8 mouse cellular contexts compared by ENCODE assay signal in genomic region chr2:174917146-174917905, GRCm38 (mm10).
A peak's percentile ranks its signal among the peaks of the same experiment; 100 is the strongest.
DNase-seq lines count a peak whose midpoint lies in the region; ATAC-seq lines count a peak whose summit lies in the region.

No protein-coding gene starts in this region.

- no peaks in the 10 kb centered on the region for H3K4me1 ChIP-seq in heart, embryonic 16.5 days (ENCODE audit: control insufficient read depth, insufficient read depth, low read length)
- H3K4me1 ChIP-seq in forebrain, embryonic 14.5 days (ENCODE audit: control insufficient read depth, insufficient read depth, low read length) = peaks cover 7% of the 10 kb centered on the region
- peaks cover 16% of the 10 kb centered on the region for H3K4me1 ChIP-seq in midbrain, embryonic 14.5 days (ENCODE audit: control insufficient read depth, insufficient read depth, low read length)

- peak overlapping the region; percentile 42 for H3K4me2 ChIP-seq in heart, embryonic 16.5 days (ENCODE audit: low read depth, low read length)
- peak overlapping the region; percentile 44 for H3K4me2 ChIP-seq in forebrain, embryonic 14.5 days (ENCODE audit: low read length)
- peak overlapping the region; percentile 45 for H3K4me2 ChIP-seq in midbrain, embryonic 14.5 days (ENCODE audit: low read length)

- H3K9me3 ChIP-seq in heart, embryonic 16.5 days (replicated peaks; ENCODE audit: control insufficient read depth, low read length) = no peaks in the 10 kb centered on the region
- no peaks in the 10 kb centered on the region for H3K9me3 ChIP-seq in forebrain, embryonic 14.5 days (replicated peaks; ENCODE audit: control insufficient read depth, low read length)
- no peaks in the 10 kb centered on the region for H3K9me3 ChIP-seq in midbrain, embryonic 14.5 days (ENCODE audit: control insufficient read depth, low read length)

- ATAC-seq in heart, embryonic 16.5 days (replicated peaks; ENCODE audit: extremely low read depth, insufficient read depth, low FRiP score) = 0 out of 2 replicates have a peak, but pooled peaks have one; percentile 10
- ATAC-seq in forebrain, embryonic 14.5 days = peak; percentile 95
- peak; percentile 95 for ATAC-seq in midbrain, embryonic 14.5 days (ENCODE audit: low FRiP score, low TSS enrichment)

- H3K36me3 ChIP-seq in heart, embryonic 16.5 days (ENCODE audit: control insufficient read depth, insufficient read depth) = no peaks in the 10 kb centered on the region
- H3K36me3 ChIP-seq in forebrain, embryonic 14.5 days (ENCODE audit: control insufficient read depth, insufficient read depth, low read length) = no peaks in the 10 kb centered on the region
- H3K36me3 ChIP-seq in midbrain, embryonic 14.5 days (ENCODE audit: control insufficient read depth, insufficient read depth, low read length) = no peaks in the 10 kb centered on the region

- no peak overlapping the region for H3K4me3 ChIP-seq in heart, embryonic 16.5 days (ENCODE audit: low read length)
- no peak overlapping the region for H3K4me3 ChIP-seq in forebrain, embryonic 14.5 days (ENCODE audit: low read depth, low read length)
- H3K4me3 ChIP-seq in midbrain, embryonic 14.5 days (replicated peaks; ENCODE audit: low read depth, low read length) = 0 out of 2 replicates have a peak overlapping the region, but pooled peaks have one; percentile 13

- no peak overlapping the region for H3K9ac ChIP-seq in heart, embryonic 16.5 days (ENCODE audit: low read length)
- H3K9ac ChIP-seq in forebrain, embryonic 14.5 days (ENCODE audit: low read length) = peak overlapping the region; percentile 57; the same call in 1 of the 2 replicates
- 0 out of 2 replicates have a peak overlapping the region, but pooled peaks have one; percentile 24 for H3K9ac ChIP-seq in midbrain, embryonic 14.5 days (replicated peaks; ENCODE audit: low read length)

- 23% methylated on average over 10 of the region's 10 CpGs for whole genome bisulfite sequencing in heart, embryonic 16.5 days
- WGBS in forebrain, embryonic 14.5 days = 7% methylated on average over 10 of the region's 10 CpGs
- WGBS in midbrain, embryonic 14.5 days = 6% methylated on average over 10 of the region's 10 CpGs

- H3K27me3 ChIP-seq in heart, embryonic 16.5 days (ENCODE audit: control insufficient read depth, insufficient read depth, low read length) = no peaks in the 10 kb centered on the region
- H3K27me3 ChIP-seq in forebrain, embryonic 14.5 days (replicated peaks; ENCODE audit: control insufficient read depth, insufficient read depth, low read length) = no peaks in the 10 kb centered on the region
- no peaks in the 10 kb centered on the region for H3K27me3 ChIP-seq in midbrain, embryonic 14.5 days (ENCODE audit: control insufficient read depth, insufficient read depth, low read length)

- H3K27ac ChIP-seq in heart, embryonic 16.5 days (ENCODE audit: low read length) = no peak overlapping the region
- peak overlapping the region; percentile 93 for H3K27ac ChIP-seq in forebrain, embryonic 14.5 days (ENCODE audit: low read depth, low read length)
- peak overlapping the region; percentile 83 for H3K27ac ChIP-seq in midbrain, embryonic 14.5 days (replicated peaks; ENCODE audit: low read depth, low read length)

- intact Hi-C loops in heart, postnatal 36 days (cut with DNase I) = no loop called here
- intact Hi-C loops in gastrocnemius, postnatal 36 days (cut with DNase I) = no loop called here

- DNase-seq in heart, postnatal 36 days = no peak
- peak; percentile 73 for DNase-seq in WW6 (ENCODE audit: low read depth, low spot score)
- DNase-seq in forebrain, embryonic 14.5 days (ENCODE audit: low spot score) = peak; percentile 96
- DNase-seq in midbrain, embryonic 14.5 days = peak; percentile 94
- no peak for DNase-seq in thymus, postnatal 25 days
- DNase-seq in B cell, adult 2 months = no peak
- no peak for DNase-seq in gastrocnemius, postnatal 36 days

Comparison
In these comparisons a context has a peak if more than half of its experiments do, and no peak if none do; other contexts are left out.
1. ATAC-seq: peak in every context shown above with its lines; median percentile 95 in forebrain, embryonic 14.5 days; 95 in midbrain, embryonic 14.5 days; 10 in heart, embryonic 16.5 days.
2. DNase-seq: peak in WW6 (single experiment), forebrain, embryonic 14.5 days (single experiment) and midbrain, embryonic 14.5 days (single experiment); none in heart, postnatal 36 days (0 of 2), thymus, postnatal 25 days (single experiment), B cell, adult 2 months (0 of 2) and gastrocnemius, postnatal 36 days (0 of 2).
3. Peak in every context shown above with its lines, with median percentiles within 50 percentile points of each other: H3K4me2 ChIP-seq.